Mouse (Mus musculus): ENCODE data around the gene Ppp4c.

DNA sequence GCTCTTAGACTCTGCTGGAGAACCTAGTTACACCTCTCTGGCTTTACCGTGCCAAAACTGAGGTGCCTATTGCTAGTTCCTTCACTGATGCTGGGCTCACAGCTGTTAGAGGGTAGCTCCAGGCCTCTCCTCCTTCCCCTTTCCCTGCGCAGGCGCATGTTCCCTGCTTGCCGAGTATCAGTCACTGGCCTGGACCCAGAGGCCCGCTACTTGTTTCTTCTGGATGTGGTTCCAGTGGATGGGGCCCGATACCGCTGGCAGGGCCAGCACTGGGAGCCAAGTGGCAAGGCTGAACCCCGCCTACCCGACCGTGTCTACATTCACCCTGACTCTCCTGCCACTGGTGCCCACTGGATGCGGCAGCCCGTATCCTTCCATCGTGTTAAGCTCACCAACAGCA is 9.6 kb downstream of the Ppp4c start:
- no peak for TF ChIP-seq EP300 (IDR thresholded peaks at IDR 0.05; ENCODE audit: insufficient read depth, low read depth, low read length)
- TF ChIP-seq CTCF (IDR thresholded peaks at IDR 0.05; ENCODE audit: low read depth, low read length): no peak
- TF ChIP-seq POLR2A (IDR thresholded peaks at IDR 0.05; ENCODE audit: insufficient read depth, low read length): no peak

Measured in ES-Bruce4 (cell line).